Mouse (Mus musculus) midbrain, embryonic 13.5 days (tissue): ENCODE measurements around the gene Slc30a7. TPM values are rescaled to one million over a fixed set of nuclear protein-coding genes. Genes with fewer than 3 reads are reported as not detected.

Source experiments
- ATAC-seq: fragments of 200-750 bp; cut with Nextera tagmentation; 2 replicates; pipeline ENCODE4 v1.8.0; 2017; ENCODE audit warnings: mild to moderate bottlenecking, moderate TSS enrichment, moderate library complexity
- H3K27ac ChIP-seq: fragments of 300-500 bp; sonication (generic); 2 replicates; pipeline ENCODE4 v1.5.1; 2015; ENCODE audit warnings: inconsistent platforms, mild to moderate bottlenecking, moderate library complexity
- H3K27me3 ChIP-seq: fragments of 300-500 bp; sonication (generic); 2 replicates; pipeline ENCODE4 v1.6.1; 2015; ENCODE audit warnings: mild to moderate bottlenecking, inconsistent platforms
- H3K36me3 ChIP-seq: fragments of 300-500 bp; sonication (generic); 2 replicates; pipeline ENCODE4 v1.6.1; 2015; ENCODE audit warnings: mild to moderate bottlenecking, inconsistent platforms
- H3K4me1 ChIP-seq: fragments of 300-500 bp; sonication (generic); replicated peaks from 2 replicates; pipeline ENCODE4 v1.6.1; 2015; ENCODE audit warnings: inconsistent platforms
- H3K4me2 ChIP-seq: fragments of 300-500 bp; sonication (generic); replicated peaks from 2 replicates; pipeline ENCODE4 v1.6.1; 2015; ENCODE audit warnings: moderate library complexity, mild to moderate bottlenecking, inconsistent platforms
- H3K4me3 ChIP-seq: fragments of 300-500 bp; sonication (generic); replicated peaks from 2 replicates; pipeline ENCODE4 v1.5.1; 2015; ENCODE audit warnings: mild to moderate bottlenecking, inconsistent platforms
- H3K9ac ChIP-seq: fragments of 300-500 bp; sonication (generic); replicated peaks from 2 replicates; pipeline ENCODE4 v1.6.1; 2015; ENCODE audit warnings: mild to moderate bottlenecking, inconsistent platforms
- H3K9me3 ChIP-seq: fragments of 300-500 bp; sonication (generic); 2 replicates; pipeline ENCODE4 v1.6.1; 2016; ENCODE audit warnings: mild to moderate bottlenecking, inconsistent platforms
- WGBS: fragments of 180-500 bp; shearing (Covaris S2); methylation state at CpG from one replicate; pipeline ENCODE4 v1.1.7; 2015; 5-methylcytosine and 5-hydroxymethylcytosine counted together
- polyA plus RNA-seq: library from polyadenylated mRNA; unstranded; fragments of >200 nt; fragmentation: Nextera tagmentation; extraction: Ambion mirVana; gene quantifications from 2 replicates; pipeline ENCODE4 v1.2.1, GENCODE M21; 2015

Slc30a7 gene
- polyA plus RNA-seq, 1 experiment from 2014 or later: 17.6 TPM

DNA sequence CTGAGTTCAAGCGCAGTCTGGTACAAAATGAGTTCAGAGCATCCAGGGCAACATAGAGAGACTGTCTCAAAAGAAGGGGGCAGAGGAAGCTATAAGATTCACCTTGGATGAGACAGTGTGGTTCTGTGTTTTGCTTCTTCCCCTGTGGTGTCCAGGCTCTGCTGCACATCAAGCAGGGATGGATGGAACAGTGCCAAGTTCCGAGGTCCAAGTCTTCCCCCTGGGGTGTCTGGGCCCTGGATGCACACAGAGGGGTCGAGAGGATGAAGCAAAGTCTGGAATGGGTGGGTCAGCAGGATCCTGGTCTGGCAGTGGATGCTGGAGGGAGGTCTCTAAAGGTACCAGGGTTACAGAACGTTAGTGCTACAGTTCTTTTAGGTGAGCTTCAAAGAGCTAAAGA is 11.4 kb upstream of the Slc30a7 start:
- H3K4me3 ChIP-seq: no peak overlapping the region
- no peaks in the 10 kb centered on the region for H3K36me3 ChIP-seq
- no peak overlapping the region for H3K27ac ChIP-seq
- H3K4me2 ChIP-seq: no peak overlapping the region
- ATAC-seq: no peak
- H3K4me1 ChIP-seq: peaks cover 4% of the 10 kb centered on the region
- H3K27me3 ChIP-seq: no peaks in the 10 kb centered on the region
- H3K9me3 ChIP-seq: no peaks in the 10 kb centered on the region
- 82% methylated on average over 4 of the region's 4 CpGs for WGBS
- no peak overlapping the region for H3K9ac ChIP-seq

DNA sequence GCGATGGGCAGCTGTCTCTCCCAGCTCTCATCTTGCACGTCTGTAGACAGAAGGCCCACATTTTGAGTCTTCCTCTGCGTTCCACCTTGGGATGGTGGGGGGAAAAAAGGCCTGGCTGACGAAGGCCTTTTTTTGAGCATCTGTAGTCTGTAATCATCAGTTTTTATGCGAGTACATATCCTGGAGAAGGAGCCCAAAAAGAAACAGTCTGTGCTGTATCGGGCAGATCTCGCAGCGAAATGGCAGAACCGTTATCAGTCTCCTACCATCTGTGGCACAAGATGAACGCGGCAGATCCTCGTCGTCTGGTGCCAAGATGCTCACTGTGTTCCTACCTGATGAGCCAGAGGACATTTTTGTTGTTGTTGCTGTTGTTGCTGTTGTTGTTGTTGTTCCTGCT is 8.9 kb upstream of the Slc30a7 start:
- Histone ChIP-seq H3K4me3 (no peak overlapping the region), H3K36me3 (no peaks in the 10 kb centered on the region), H3K9me3 (no peaks in the 10 kb centered on the region), H3K4me2 (no peak overlapping the region), H3K27ac (no peak overlapping the region), H3K9ac (no peak overlapping the region), H3K4me1 (0 out of 2 replicates have a peak, but pooled peaks cover 2% of the 10 kb centered on the region), H3K27me3 (no peaks in the 10 kb centered on the region)
- WGBS: 92% methylated on average over 13 of the region's 13 CpGs
- no peak for ATAC-seq

DNA sequence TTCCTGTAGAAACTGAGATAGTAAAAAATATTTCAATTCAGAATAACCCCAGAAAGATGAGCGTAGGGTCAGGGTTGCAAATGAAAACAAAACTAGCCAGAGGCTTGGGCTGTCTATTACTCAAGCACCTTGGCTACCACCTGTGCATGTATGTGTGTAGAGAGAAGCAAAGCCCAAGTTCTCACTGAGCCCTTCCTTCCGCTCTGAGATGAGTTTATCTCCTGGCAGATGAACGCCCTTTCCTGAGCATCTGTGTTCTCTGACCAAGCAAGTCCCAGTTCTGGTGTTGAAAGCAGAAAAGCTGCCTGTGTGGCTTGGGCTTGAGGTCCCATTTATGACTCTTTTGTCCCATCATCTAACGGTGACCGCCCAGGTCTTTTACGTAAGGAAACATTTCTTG is 7.7 kb upstream of the Slc30a7 start:
- Histone ChIP-seq H3K4me2 (no peak overlapping the region), H3K27me3 (no peaks in the 10 kb centered on the region), H3K4me3 (no peak overlapping the region), H3K9ac (no peak overlapping the region), H3K36me3 (no peaks in the 10 kb centered on the region), H3K4me1 (peaks cover 8% of the 10 kb centered on the region), H3K27ac (no peak overlapping the region), H3K9me3 (no peaks in the 10 kb centered on the region)
- ATAC-seq: no peak
- 98% methylated on average over 6 of the region's 6 CpGs for WGBS

DNA sequence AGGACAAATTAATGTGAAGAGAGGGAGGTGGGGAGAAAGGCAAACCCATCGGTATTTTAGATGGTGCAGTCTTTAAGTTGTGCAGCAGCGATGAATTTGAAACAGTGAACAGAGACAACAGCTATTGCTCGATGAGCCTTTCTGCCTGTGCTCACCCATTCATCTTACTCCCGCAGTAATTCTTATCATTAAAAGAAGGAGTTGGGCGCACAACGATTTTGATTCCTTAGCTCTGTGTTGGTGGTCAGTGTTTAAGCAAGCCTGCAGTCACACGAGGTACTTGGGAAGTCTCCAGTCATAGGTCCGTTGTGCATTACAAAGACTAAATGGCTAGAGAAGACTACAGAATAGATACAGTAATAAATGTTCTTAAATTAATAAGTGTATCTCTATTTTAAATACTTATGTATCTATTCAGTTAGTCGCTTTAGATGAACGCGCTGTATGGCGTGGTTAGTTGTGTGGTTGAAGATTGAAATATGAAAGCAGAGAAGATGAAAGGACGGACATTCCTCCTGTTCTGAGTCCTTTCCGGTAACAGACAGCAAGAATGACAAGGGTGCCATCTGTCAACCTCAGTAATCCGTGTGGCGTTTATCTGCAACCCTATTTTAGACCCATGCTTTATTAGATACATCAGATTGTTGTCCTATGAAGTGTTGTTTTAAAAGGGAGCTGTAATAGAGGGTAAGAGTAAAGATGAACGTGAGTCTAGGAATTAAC is 2.6 kb upstream of the Slc30a7 start:
- H3K36me3 ChIP-seq: peaks cover 3% of the 10 kb centered on the region; the same call in 1 of the 2 replicates
- peaks cover 37% of the 10 kb centered on the region for H3K4me1 ChIP-seq
- H3K9ac ChIP-seq: peak overlapping the region; percentile 34; the same call in 1 of the 2 replicates
- peak overlapping the region; percentile 80; the same call in 1 of the 2 replicates for H3K4me3 ChIP-seq
- no peaks in the 10 kb centered on the region for H3K27me3 ChIP-seq
- no peak for ATAC-seq
- peak overlapping the region; percentile 80 for H3K4me2 ChIP-seq
- 78% methylated on average over 17 of the region's 17 CpGs for WGBS
- no peak overlapping the region for H3K27ac ChIP-seq
- H3K9me3 ChIP-seq: no peaks in the 10 kb centered on the region

DNA sequence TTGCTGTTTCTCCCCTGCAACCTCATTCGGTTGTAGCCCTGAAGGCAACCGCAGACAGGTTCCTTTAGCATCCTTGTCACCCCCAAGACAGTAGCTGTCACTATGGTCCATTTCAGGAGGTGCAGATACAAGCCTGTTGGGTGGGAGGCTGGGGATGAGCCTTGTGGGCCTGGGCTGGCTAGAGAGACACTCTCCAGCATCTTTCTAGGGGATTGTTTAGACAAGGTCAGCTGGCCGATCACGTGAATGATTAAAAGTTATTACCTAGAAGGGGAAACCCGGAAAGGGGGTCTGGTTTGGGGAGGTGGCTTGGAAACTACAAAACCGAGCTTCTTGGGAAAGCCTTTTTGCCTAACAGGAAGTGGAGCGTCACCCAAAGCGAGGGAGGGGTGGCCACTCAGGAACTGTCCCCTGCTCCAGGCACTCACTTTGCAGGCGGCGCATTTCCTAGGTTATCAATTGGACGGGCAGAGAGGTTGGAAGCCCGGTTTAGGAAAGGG is 785 bp upstream of the Slc30a7 start:
- peak; percentile 79 for ATAC-seq
- 0% methylated on average over 12 of the region's 12 CpGs for WGBS

DNA sequence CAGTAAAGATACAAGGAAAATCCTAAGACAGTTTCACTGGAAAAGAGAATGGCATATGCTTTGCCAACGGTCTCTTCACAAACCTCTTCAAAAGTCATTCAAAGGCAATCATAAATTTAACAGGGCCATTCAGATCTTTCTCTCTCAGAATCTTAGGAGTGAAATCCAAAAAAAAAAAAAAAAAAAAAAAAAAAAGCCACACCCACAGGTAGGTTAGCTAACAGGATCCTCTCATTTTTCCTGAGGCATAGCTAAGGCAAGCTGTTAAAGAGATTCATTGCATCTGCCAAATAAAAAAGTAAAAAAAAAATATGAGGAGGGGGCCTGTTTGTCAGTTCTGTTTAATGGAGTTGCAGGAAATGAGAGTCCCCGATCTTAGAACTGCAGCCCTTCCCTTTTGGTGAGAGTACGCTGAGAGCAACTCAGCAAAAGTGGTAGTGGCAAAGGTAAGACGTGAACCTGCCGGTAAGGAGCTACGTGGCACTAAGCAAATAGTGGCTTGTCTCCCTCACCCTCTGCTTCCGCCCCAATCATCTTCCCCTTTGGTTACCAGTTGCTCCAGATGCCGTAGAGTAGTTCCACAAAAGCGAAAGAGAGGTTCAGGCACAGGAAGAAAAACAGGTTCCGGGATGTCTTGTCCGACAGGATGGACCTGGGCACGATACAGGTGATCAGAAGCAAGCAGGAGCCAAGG is 775 bp downstream of the Slc30a7 start:
- Histone ChIP-seq H3K36me3 (peaks cover 15% of the 10 kb centered on the region; the same call in 1 of the 2 replicates), H3K27me3 (no peaks in the 10 kb centered on the region), H3K4me2 (peak overlapping the region; percentile 80), H3K9ac (peak overlapping the region; percentile 88), H3K4me1 (peaks cover 40% of the 10 kb centered on the region), H3K4me3 (peak overlapping the region; percentile 80), H3K27ac (peak overlapping the region; percentile 88), H3K9me3 (no peaks in the 10 kb centered on the region)
- ATAC-seq: no peak; the same call in 1 of the 2 replicates
- 8% methylated on average over 12 of the region's 12 CpGs for WGBS

More for the DNA sequence above, 785 bp upstream of the Slc30a7 start:
- Histone ChIP-seq H3K9ac (peak overlapping the region; percentile 88), H3K27me3 (no peaks in the 10 kb centered on the region), H3K27ac (peak overlapping the region; percentile 88), H3K4me1 (peaks cover 40% of the 10 kb centered on the region), H3K4me3 (peak overlapping the region; percentile 80), H3K9me3 (no peaks in the 10 kb centered on the region), H3K4me2 (peak overlapping the region; percentile 80), H3K36me3 (peaks cover 10% of the 10 kb centered on the region; the same call in 1 of the 2 replicates)

DNA sequence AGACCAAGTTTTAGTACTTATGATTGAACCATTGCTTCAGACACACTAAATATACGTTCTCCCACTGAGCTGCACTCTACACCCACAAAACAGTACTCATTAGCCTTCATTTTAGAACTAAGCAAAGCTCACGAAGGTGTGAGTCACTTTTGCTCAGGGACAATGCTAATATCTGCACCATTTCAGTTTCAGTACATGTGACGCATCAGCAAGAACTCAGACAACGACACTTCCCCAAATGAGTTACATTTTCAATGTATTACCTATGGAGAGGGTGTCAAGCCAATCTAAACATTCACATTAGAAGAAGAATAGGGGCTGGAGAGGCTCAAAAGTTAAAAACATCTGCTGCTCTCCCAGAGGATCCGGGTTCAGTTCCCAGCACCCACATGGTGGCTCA is 10.3 kb downstream of the Slc30a7 start:
- no peaks in the 10 kb centered on the region for H3K9me3 ChIP-seq
- H3K4me2 ChIP-seq: no peak overlapping the region
- no peak overlapping the region for H3K4me3 ChIP-seq
- WGBS: 90% methylated on average over 5 of the region's 5 CpGs
- H3K27me3 ChIP-seq: no peaks in the 10 kb centered on the region
- H3K27ac ChIP-seq: no peak overlapping the region
- H3K4me1 ChIP-seq: no peaks in the 10 kb centered on the region
- peaks cover 47% of the 10 kb centered on the region for H3K36me3 ChIP-seq
- ATAC-seq: no peak
- no peak overlapping the region for H3K9ac ChIP-seq

DNA sequence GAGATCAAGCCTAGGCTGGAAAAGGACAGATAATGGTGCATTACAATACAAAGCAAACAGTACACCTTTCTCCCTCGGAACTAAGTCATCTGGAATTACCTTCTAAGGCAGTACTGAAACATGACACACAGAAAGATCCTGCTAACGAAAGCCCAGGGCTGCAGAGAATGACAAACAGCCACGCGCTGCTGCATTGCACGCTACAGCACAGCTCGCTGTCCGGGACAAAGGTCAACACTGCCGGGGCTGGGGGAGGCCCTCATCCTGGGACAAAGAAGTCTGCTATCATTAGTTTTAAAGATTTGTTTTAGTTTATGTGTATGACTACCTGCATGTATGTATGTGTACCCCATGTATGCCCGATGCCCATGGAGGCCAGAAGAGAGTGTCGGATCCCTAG is 14.2 kb downstream of the Slc30a7 start:
- Histone ChIP-seq H3K9ac (no peak overlapping the region), H3K36me3 (peaks cover 37% of the 10 kb centered on the region), H3K4me2 (no peak overlapping the region), H3K4me3 (no peak overlapping the region), H3K4me1 (no peaks in the 10 kb centered on the region), H3K9me3 (no peaks in the 10 kb centered on the region), H3K27me3 (no peaks in the 10 kb centered on the region), H3K27ac (no peak overlapping the region)
- 88% methylated on average over 10 of the region's 10 CpGs for WGBS
- ATAC-seq: no peak

DNA sequence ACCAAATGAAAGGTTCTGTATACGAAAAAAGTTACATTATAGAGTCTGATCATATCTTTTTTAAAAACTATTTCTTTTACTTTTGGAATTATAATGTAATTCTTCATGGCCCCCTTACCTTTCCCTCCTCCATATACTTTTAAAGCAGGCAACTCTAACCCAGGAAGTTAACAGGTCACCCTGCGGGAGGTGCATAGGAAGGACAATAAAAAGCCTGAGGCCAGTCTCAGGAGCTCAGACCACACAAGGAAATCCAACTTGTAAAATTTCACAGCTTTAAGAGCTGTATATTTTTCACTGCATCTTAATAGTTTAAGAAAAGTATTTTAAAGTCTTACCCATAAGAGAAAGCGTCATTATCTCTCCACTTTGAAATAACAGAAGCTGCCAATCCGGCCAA is 14.6 kb downstream of the Slc30a7 start:
- Histone ChIP-seq H3K9ac (no peak overlapping the region), H3K9me3 (no peaks in the 10 kb centered on the region), H3K27ac (no peak overlapping the region), H3K36me3 (peaks cover 33% of the 10 kb centered on the region), H3K4me1 (no peaks in the 10 kb centered on the region), H3K27me3 (no peaks in the 10 kb centered on the region), H3K4me3 (no peak overlapping the region), H3K4me2 (no peak overlapping the region)
- WGBS: 84% methylated on average over 4 of the region's 4 CpGs
- no peak for ATAC-seq

DNA sequence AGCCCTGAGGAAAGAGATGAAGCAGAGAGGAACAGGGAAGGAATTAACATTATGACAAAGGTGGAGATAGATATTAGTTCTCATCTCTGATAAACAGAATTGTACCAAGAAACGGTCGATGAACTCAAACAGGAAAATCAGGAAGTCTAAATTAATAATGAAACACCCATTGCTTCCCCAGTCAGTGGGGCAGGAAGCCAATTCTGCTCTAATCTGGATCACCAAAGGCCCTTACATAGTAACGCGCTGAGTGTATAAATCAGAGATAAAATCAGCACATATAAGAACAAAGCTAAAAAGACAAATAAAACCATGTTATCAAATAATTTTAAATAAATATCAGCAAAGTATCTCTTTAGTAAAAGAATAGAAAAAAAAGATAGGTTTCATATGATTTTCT is 15.1 kb downstream of the Slc30a7 start:
- no peak overlapping the region for H3K27ac ChIP-seq
- H3K9me3 ChIP-seq: no peaks in the 10 kb centered on the region
- no peak overlapping the region for H3K4me3 ChIP-seq
- H3K36me3 ChIP-seq: peaks cover 30% of the 10 kb centered on the region
- ATAC-seq: no peak
- WGBS: 94% methylated on average over 4 of the region's 4 CpGs
- no peaks in the 10 kb centered on the region for H3K27me3 ChIP-seq
- H3K4me2 ChIP-seq: no peak overlapping the region
- H3K4me1 ChIP-seq: no peaks in the 10 kb centered on the region
- no peak overlapping the region for H3K9ac ChIP-seq

DNA sequence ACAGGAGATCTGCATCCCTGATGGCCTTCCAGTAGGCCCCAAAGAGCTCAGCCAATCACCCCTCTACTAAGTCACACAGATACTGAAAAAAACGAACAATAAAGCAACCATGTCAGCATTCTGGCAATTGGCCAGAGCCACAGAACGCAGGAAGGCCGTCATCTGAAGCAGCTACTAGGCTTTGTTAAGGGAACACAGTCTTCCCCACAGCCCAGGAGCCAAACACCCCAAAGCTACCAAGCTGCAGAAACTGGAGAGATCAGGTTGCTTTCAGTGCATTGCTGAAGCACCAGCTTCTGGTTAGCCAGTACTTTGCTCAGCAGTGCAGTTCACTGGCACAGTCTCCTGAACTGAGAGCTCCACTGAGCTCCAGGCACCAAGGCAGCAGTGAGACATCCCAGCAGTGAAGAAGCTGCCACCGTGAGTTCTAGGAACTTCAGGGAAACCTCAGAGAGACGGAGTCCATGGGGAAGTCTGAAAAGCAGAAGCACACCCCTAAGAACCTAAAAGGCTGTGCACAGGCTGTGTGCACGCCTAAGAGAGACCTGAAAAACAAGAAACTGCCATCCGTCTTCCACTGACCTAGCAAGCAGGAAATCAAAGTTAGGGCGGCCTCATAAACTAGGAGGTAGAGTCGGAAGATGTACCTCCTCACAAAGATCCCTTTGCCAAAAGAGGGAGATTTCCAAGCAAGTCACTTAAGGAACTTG is 21.9 kb downstream of the Slc30a7 start:
- Histone ChIP-seq H3K4me1 (no peaks in the 10 kb centered on the region), H3K27ac (no peak overlapping the region), H3K27me3 (no peaks in the 10 kb centered on the region), H3K9me3 (no peaks in the 10 kb centered on the region), H3K4me3 (no peak overlapping the region), H3K36me3 (peaks cover 67% of the 10 kb centered on the region), H3K4me2 (no peak overlapping the region), H3K9ac (no peak overlapping the region)
- 87% methylated on average over 9 of the region's 9 CpGs for WGBS
- ATAC-seq: no peak

DNA sequence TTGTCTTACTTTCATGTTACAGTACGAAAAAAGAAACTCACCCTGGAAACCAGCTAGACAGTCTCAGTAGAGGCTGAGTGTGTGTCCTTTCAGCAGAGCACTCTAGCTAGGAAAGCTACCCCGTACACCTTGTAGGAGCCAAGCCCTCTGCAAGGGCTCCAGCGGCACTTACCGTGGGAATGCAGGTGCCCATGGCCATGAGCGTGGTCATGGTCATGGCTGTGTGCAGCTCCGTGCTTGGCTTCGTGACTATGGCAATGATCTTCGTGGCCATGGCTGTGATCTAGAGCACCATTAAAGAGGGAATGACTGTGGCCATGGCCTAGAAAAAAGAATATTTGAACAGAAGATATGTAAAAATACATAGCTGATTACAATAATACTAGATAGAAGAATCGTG is 22.6 kb downstream of the Slc30a7 start:
- Histone ChIP-seq H3K9me3 (no peaks in the 10 kb centered on the region), H3K36me3 (peaks cover 63% of the 10 kb centered on the region), H3K4me3 (no peak overlapping the region), H3K4me1 (no peaks in the 10 kb centered on the region), H3K4me2 (no peak overlapping the region), H3K27ac (no peak overlapping the region), H3K27me3 (no peaks in the 10 kb centered on the region), H3K9ac (no peak overlapping the region)
- WGBS: 96% methylated on average over 9 of the region's 9 CpGs
- no peak for ATAC-seq
